13 mouse cellular contexts compared by ENCODE assay signal in genomic region chr3:83209646-83210045, GRCm38 (mm10).
DNase-seq lines count a peak whose midpoint lies in the region; ATAC-seq and TF ChIP-seq lines count a peak whose summit lies in the region.
"Had no signal": no experiment of that assay in that cellular context is flagged by ENCODE, and none has a peak within 500 bp of the region (broad histone marks: within the 10 kb centered on the region; RNA-seq: fewer than 3 reads in every experiment).

No protein-coding gene starts in this region.

- no peaks in the 10 kb centered on the region for H3K27me3 ChIP-seq in hindbrain, embryonic 10.5 days (ENCODE audit: insufficient read depth, poor library complexity, severe bottlenecking)
- H3K27me3 ChIP-seq in hindbrain, embryonic 16.5 days (replicated peaks; ENCODE audit: control insufficient read depth, insufficient read depth, low read length): no peaks in the 10 kb centered on the region
- H3K27me3 ChIP-seq in heart, adult 2 months (ENCODE audit: control insufficient read depth, insufficient read depth, low read length): no peaks in the 10 kb centered on the region
- H3K27me3 ChIP-seq: forebrain, embryonic 13.5 days; intestine, embryonic 15.5 days had no signal

- H3K36me3 ChIP-seq in hindbrain, embryonic 10.5 days: no peaks in the 10 kb centered on the region
- no peaks in the 10 kb centered on the region for H3K36me3 ChIP-seq in hindbrain, embryonic 16.5 days (ENCODE audit: control insufficient read depth, insufficient read depth, low read length)
- no peaks in the 10 kb centered on the region for H3K36me3 ChIP-seq in heart, adult 2 months (ENCODE audit: control insufficient read depth, insufficient read depth, low read length)
- H3K36me3 ChIP-seq: intestine, embryonic 15.5 days had no signal

- H3K79me2 ChIP-seq in heart, adult 2 months (replicated peaks; ENCODE audit: control insufficient read depth, insufficient read depth, low read length): no peaks in the 10 kb centered on the region

- peaks cover 35% of the 10 kb centered on the region for H3K4me1 ChIP-seq in hindbrain, embryonic 10.5 days (replicated peaks)
- H3K4me1 ChIP-seq in hindbrain, embryonic 16.5 days (ENCODE audit: control insufficient read depth, insufficient read depth, low read depth, low read length): no peaks in the 10 kb centered on the region; the same call in none of the 2 replicates
- peaks cover 4% of the 10 kb centered on the region for H3K4me1 ChIP-seq in heart, adult 2 months (ENCODE audit: control insufficient read depth, insufficient read depth, low read length)
- H3K4me1 ChIP-seq: forebrain, embryonic 13.5 days had no signal

- TF ChIP-seq EP300 in heart, adult 2 months (IDR thresholded peaks at IDR 0.05; ENCODE audit: insufficient read depth, low read depth, low read length): no peak

- no peak overlapping the region for H3K4me2 ChIP-seq in hindbrain, embryonic 16.5 days (ENCODE audit: low read length)
- H3K4me2 ChIP-seq: forebrain, embryonic 13.5 days; intestine, embryonic 15.5 days had no signal

- no peaks in the 10 kb centered on the region for H3K9me3 ChIP-seq in hindbrain, embryonic 10.5 days
- H3K9me3 ChIP-seq in hindbrain, embryonic 16.5 days (ENCODE audit: control insufficient read depth, low read length): no peaks in the 10 kb centered on the region
- H3K9me3 ChIP-seq: forebrain, embryonic 13.5 days; intestine, embryonic 15.5 days had no signal

- TF ChIP-seq POLR2A in heart, adult 2 months (IDR thresholded peaks at IDR 0.05; ENCODE audit: insufficient read depth, low read depth, low read length): no peak

- no peak overlapping the region for H3K4me3 ChIP-seq in hindbrain, embryonic 10.5 days
- no peak overlapping the region for H3K4me3 ChIP-seq in hindbrain, embryonic 16.5 days (ENCODE audit: low read length)
- no peak overlapping the region for H3K4me3 ChIP-seq in heart, adult 2 months
- H3K4me3 ChIP-seq: forebrain, embryonic 13.5 days; intestine, embryonic 15.5 days had no signal

- no peak for ATAC-seq in hindbrain, embryonic 16.5 days
- ATAC-seq: forebrain, embryonic 13.5 days; intestine, embryonic 15.5 days had no signal

- H3K27ac ChIP-seq in hindbrain, embryonic 10.5 days: peak overlapping the region; percentile 35; the same call in 1 of the 2 replicates
- H3K27ac ChIP-seq in hindbrain, embryonic 16.5 days (ENCODE audit: low read depth, low read length): no peak overlapping the region
- no peak overlapping the region for H3K27ac ChIP-seq in heart, adult 2 months
- H3K27ac ChIP-seq: forebrain, embryonic 13.5 days; intestine, embryonic 15.5 days had no signal

- H3K9ac ChIP-seq in hindbrain, embryonic 16.5 days (ENCODE audit: low read depth, low read length): no peak overlapping the region
- no peak overlapping the region for H3K9ac ChIP-seq in heart, adult 2 months (ENCODE audit: low read depth, low read length)
- H3K9ac ChIP-seq: forebrain, embryonic 13.5 days; intestine, embryonic 15.5 days had no signal

- 62% methylated on average over 9 of the region's 9 CpGs for WGBS in hindbrain, embryonic 10.5 days
- 51% methylated on average over 9 of the region's 9 CpGs for WGBS in hindbrain, embryonic 16.5 days
- WGBS in heart, adult 2 months: 29% methylated on average over 9 of the region's 9 CpGs

- no peak for DNase-seq in hindbrain, embryonic 10.5 days (ENCODE audit: low spot score)
- DNase-seq in ZHBTc4 (ENCODE audit: low read depth, low spot score): peak; percentile 55
- DNase-seq in heart, adult 2 months: peak; percentile 27 to 46
- DNase-seq in kidney, postnatal 10 days: peak; percentile 58
- DNase-seq in cerebellum, adult 8-10 months: no peak
- no peak for DNase-seq in urinary bladder, postnatal 25 days (ENCODE audit: low spot score)
- DNase-seq in left cerebral cortex, postnatal 10 days (ENCODE audit: extremely low spot score in 1 of 2, low spot score in 2 of 2): no peak
- DNase-seq: B cell, adult 2 months; left cerebral cortex, postnatal 4 days; thymus, postnatal 14 days had no signal

- no peak for TF ChIP-seq CTCF in heart, adult 2 months (IDR thresholded peaks at IDR 0.05)

- intact Hi-C loops in heart, adult 2 months (cut with DNase I): no loop called here
- intact Hi-C loops in left cerebral cortex, postnatal 10 days (cut with DNase I): no loop called here

Comparison
In these comparisons a context has a peak if more than half of its experiments do, and no peak if none do; other contexts are left out.
1. DNase-seq: peak in ZHBTc4 (single experiment), heart, adult 2 months (2 of 2) and kidney, postnatal 10 days (single experiment); none in hindbrain, embryonic 10.5 days (single experiment), cerebellum, adult 8-10 months (single experiment), urinary bladder, postnatal 25 days (single experiment) and left cerebral cortex, postnatal 10 days (0 of 2).